Mouse (Mus musculus) forelimb bud, embryonic 11.5 days (tissue): ENCODE results near the gene Gas2.

Experiments
- DNase-seq: peaks from one replicate; pipeline ENCODE4 v3.0.0-alpha.2; 2012; ENCODE audit warnings: low read depth, low spot score

The Gas2 gene

GRCm38 (mm10) chr7:51861250-51862096, at the start of gene Gas2:
Gas2 (plus strand) TSS chr7:51862015.
- DNase-seq, result peak; percentile 86

GRCm38 (mm10) chr7:51815473-51816282, 46.1 kb upstream of the Gas2 start:
- DNase-seq, result peak; percentile 20

- no peak for DNase-seq
Observed at GRCm38 (mm10) chr7:51816283-51816839, 45.5 kb upstream of the Gas2 start.

- no peak for DNase-seq
Observed at GRCm38 (mm10) chr7:51818251-51818974, 43.4 kb upstream of the Gas2 start.

GRCm38 (mm10) chr7:51819891-51820290, 41.9 kb upstream of the Gas2 start:
- no peak for DNase-seq

GRCm38 (mm10) chr7:51821467-51821866, 40.3 kb upstream of the Gas2 start:
- no peak for DNase-seq

- DNase-seq, result no peak
Observed at GRCm38 (mm10) chr7:51823562-51824338, 38.1 kb upstream of the Gas2 start.

- peak; percentile 70 for DNase-seq
Observed at GRCm38 (mm10) chr7:51831917-51832316, 29.9 kb upstream of the Gas2 start.

- DNase-seq, result no peak
Observed at GRCm38 (mm10) chr7:51840515-51840914, 21.3 kb upstream of the Gas2 start.

- no peak for DNase-seq
Observed at GRCm38 (mm10) chr7:51850877-51851276, 10.9 kb upstream of the Gas2 start.

- DNase-seq, result no peak
Observed at GRCm38 (mm10) chr7:51851890-51852507, 9.8 kb upstream of the Gas2 start.

GRCm38 (mm10) chr7:51862097-51862492, 280 bp downstream of the Gas2 start, which contains the start of gene Fancf:
Fancf (minus strand) TSS chr7:51862267.
- DNase-seq, result peak; percentile 96

GRCm38 (mm10) chr7:51862842-51863241, 1.0 kb downstream of the Gas2 start:
- no peak for DNase-seq

GRCm38 (mm10) chr7:51865336-51865735, 3.5 kb downstream of the Gas2 start:
- no peak for DNase-seq

- DNase-seq, result no peak
Observed at GRCm38 (mm10) chr7:51867983-51868382, 6.2 kb downstream of the Gas2 start.

- DNase-seq, result no peak
Observed at GRCm38 (mm10) chr7:51872041-51872440, 10.2 kb downstream of the Gas2 start.

GRCm38 (mm10) chr7:51872597-51872996, 10.8 kb downstream of the Gas2 start:
- no peak for DNase-seq

GRCm38 (mm10) chr7:51876316-51876715, 14.5 kb downstream of the Gas2 start:
- DNase-seq, result no peak

- peak; percentile 46 for DNase-seq
Observed at GRCm38 (mm10) chr7:51878730-51879129, 16.9 kb downstream of the Gas2 start.

GRCm38 (mm10) chr7:51879136-51879723, 17.4 kb downstream of the Gas2 start:
- peak; percentile 74 for DNase-seq
